Mouse (Mus musculus) right cerebral cortex, postnatal 14 days (tissue): ENCODE data around the gene Sez6l2.

Experiments
- DNase-seq: peaks from one replicate; pipeline ENCODE4 v3.0.0; 2022

The Sez6l2 gene

DNA sequence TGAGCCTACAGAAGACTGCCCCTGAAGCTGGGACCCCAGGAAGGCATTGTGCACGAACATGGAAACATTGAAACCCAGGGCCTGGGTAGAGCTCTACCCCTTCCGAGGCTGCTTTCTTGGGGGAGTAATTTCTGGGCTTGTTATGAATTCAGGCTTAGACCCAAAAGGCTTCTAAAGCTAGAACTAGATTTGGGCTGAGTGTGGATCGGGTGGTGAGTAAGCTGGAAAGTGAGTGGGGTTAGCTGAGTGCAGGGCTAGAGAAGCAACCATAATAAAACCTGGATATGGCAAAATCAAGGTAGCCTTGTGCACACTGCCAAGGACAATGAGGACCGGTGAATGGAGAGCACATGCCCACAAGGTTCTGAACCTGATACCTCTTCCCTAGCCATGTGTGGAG, 11.6 kb downstream of the Sez6l2 start:
- DNase-seq, result no peak

DNA sequence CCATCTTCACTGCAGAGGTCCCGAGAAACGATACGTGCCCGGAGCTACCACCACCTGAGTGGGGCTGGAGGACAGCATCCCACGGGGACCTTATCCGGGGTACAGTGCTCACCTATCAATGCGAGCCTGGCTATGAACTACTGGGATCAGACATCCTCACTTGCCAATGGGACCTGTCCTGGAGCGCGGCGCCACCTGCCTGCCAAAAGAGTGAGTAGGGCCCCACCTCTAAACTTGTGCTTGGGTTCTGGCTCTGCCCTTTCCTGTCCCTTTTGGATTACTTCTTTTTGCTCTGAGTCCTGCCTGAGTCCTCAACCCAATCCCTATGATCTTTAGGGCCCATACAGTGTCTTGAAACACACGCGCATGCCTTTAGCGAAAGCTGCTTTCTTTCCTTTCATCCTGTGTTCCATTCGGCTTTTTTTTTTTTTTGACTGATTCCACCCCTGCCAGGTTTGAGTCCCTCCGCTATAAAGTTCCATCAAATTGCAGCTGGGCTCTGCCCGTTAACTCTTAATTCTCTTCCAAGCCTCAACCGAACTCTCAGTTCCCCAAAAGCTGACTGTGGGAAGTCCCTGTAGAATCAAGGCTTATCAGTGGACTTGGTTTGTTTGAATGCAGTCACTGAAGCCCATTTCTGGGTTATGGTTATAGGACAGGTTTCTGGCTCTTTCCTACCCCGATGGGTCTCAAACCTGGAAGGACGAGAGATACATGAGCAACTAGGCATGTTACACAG, 13.4 kb downstream of the Sez6l2 start:
- no peak for DNase-seq

GRCm38 (mm10) chr7:126965568-126965967, 15.2 kb downstream of the Sez6l2 start:
- no peak for DNase-seq

- DNase-seq, result no peak
Observed at GRCm38 (mm10) chr7:126967361-126967760, 17.0 kb downstream of the Sez6l2 start.

DNA sequence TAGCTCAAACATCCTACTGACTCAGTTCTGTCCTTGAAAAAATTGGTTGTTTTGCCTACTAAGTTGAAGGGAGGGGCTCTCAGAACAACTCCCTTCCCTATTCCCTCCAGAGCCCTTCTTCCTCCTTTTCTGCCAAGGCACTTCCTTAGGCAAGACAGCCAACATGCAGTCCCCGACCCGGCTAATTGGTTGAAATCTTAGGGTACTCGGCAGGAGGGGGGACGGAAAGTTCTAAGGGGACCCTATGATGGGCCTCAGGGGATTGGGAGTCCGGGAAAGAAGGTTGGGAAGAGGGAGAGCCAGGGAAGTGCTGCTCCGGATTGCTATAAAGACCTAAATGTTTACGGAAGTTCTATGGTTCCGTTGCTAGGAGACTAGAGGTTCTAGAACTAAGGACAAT, 25.1 kb downstream of the Sez6l2 start:
- no peak for DNase-seq

DNA sequence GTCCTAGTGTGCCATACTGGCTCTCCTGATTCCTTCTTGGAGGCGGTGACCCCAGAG, 25.4 kb downstream of the Sez6l2 start, which contains the start of gene Cdipt:
TSS of gene Cdipt (plus strand) at position 22 of the 57 bp plus-strand sequence.
- no peak for DNase-seq

DNA sequence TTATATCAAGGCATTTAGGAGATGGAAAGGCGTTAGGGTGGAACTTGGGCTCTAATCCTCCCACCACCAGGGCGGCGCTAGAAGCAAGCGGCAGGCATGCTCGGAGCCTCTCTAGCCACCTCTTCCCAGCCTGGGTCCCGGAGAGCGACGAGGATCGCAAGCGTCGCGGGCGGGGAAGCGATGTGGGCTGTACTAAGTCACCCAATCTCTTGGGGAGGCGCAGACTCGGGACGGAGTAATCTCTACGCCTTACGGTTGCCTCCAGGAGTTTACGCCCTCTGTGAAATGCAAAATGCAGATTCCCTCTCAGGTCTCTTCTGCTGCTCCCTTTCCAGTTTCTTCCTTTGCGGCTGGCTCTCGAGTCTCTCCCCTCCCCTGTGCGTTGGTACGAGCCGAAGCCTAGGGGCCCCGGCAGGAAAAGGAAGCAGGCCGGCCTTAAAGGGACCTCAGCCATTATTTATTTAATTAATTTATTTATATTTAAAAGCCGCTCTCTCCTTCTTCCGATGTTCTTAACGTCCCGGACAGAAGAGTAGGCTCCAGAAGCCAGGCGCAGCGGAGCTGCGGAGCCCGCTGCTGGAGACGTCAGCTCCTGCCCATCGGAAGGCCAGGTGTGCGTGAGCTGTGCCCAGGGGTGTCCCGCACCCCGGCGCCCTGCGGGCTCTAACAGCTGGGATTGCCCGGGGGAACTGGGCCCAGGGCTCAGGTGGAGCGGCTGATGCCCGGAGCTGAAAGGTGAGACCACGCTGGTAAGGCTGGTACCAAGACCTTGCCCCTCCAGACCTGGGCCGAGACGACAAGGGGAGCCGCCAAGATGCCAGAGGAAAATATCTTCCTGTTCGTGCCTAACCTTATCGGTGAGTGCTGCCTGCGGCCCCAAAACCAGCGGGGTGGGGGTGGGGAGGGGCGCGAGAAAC, 25.8 kb downstream of the Sez6l2 start, which contains the start of gene Cdiptos:
TSS of gene Cdiptos (minus strand) at position 149 of the 917 bp plus-strand sequence.
- DNase-seq, result peak; percentile 99

- no peak for DNase-seq
Observed at GRCm38 (mm10) chr7:126976878-126977459, 26.6 kb downstream of the Sez6l2 start.

DNA sequence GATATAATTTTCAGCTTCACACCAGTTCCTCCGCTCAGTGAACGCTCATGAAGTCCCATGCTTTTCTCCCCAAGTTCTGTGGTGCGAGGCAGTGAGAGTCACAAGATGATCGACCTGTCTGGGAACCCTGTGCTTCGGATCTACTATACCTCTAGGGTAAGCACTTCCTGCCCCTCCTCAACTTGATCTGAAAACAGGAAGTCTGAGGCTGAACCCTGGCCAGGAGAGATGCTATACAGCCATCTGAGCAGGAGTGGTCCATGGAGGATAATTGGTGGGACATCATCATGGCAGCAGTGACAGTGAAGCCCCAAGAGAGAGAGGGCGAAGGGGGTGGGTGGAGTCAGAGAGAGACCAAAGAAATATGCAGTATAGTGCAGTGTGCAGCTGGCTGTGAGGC, 28.5 kb downstream of the Sez6l2 start:
- DNase-seq, result no peak

DNA sequence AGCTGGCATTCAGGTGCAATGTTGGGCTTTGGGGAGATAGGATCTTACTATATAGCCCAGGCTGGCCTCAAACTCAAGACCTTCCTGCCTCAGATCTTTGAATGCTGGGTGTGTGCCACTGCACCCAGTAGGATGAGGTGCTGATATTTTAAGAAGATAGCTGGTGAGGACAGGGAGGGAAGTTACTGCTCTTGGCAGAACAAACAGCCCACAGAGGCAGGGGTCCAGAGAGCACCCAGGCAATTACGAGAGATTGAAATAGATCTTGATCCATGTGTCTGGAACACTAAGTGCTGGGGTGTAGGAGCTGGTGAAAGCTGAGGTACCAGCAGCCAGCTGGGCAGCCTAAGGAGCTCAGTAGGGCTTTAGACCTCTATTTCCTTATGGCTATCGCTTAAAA, 31.2 kb downstream of the Sez6l2 start:
- no peak for DNase-seq

- no peak for DNase-seq
Observed at GRCm38 (mm10) chr7:126982054-126982453, 31.7 kb downstream of the Sez6l2 start.

GRCm38 (mm10) chr7:126983113-126983512, 32.8 kb downstream of the Sez6l2 start:
- no peak for DNase-seq

DNA sequence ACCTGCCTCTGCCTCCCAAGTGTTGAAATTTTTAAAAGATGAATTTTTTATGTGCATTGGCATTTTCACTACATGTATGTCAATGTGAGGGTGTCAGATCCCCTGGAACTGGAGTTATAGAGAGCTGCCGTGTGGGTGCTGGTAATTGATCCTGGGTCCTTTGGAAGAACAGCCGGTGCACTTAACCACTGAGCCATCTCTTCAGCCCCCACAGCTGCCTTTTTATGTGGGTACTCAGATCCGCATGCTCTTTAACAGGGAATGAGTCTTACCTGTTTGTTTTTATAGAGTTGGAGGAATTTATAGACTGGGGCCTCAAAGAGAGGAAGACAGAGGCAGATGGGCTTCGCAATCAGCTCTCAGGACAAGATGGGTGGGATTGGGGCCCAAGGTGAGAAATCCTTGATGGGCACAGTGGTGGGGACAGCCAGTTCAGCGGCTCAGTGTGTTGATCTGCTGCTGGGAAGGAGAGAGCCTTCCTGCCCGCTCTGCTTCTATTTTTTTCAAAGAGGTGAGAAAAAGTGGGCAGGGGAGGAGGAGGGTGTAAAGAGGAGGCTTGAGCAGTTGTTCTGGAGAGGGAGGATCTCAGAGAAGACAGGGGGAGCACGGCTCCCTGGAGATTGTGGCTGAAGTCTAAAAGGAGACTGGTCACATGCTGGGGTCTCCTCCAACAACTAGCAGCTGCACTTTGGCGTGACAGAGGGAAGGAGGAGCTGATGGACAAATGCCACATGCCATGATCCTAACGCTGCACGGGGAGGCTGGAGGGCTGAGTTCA, 34.5 kb downstream of the Sez6l2 start:
- DNase-seq, result no peak

DNA sequence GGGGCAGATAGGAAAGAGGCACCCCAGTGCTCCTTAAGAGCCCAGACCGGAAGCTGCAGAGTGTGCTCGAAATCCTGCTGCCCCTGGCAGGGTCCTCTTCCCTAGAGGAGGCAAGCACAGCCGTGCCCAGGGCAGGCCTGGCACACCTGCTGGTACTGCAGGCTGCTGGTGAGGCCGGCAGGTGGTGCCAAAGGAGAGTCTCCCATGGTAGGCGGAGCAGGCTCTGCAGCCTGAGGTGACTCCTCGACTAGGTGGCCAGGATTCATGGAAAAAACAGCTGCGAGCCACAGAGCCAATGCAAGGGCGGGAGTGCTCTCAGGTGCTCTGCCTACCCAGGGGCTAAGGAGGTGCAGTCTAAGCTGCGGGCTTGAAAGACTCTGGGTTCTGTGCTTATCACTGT, 36.0 kb downstream of the Sez6l2 start:
- peak; percentile 59 for DNase-seq

GRCm38 (mm10) chr7:126988816-126989215, 38.5 kb downstream of the Sez6l2 start:
- DNase-seq, result no peak

GRCm38 (mm10) chr7:126996449-126996848, 46.1 kb downstream of the Sez6l2 start:
- DNase-seq, result no peak

DNA sequence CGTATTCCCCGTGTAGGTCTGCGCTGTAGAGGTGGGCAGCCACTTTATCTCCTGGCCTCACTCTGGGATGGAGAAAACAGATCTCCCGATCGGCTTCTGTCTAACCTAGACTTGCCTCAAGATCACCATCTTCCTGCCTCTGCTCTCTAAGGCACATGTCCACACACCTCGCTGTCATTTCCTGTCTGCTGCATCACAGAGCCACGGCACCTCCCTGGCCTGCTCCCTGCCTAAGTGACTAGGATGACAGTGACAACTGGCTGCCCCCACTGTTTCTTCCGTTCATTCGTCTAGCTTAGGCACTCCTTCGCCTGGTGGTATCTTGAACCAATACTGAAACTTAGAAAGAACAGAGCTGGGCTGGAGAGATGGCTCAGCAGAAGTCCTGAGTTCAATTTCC, 49.2 kb downstream of the Sez6l2 start:
- DNase-seq, result no peak

GRCm38 (mm10) chr7:127003620-127004019, 53.3 kb downstream of the Sez6l2 start:
- no peak for DNase-seq

- no peak for DNase-seq
Observed at GRCm38 (mm10) chr7:127004122-127004875, 53.9 kb downstream of the Sez6l2 start.

DNA sequence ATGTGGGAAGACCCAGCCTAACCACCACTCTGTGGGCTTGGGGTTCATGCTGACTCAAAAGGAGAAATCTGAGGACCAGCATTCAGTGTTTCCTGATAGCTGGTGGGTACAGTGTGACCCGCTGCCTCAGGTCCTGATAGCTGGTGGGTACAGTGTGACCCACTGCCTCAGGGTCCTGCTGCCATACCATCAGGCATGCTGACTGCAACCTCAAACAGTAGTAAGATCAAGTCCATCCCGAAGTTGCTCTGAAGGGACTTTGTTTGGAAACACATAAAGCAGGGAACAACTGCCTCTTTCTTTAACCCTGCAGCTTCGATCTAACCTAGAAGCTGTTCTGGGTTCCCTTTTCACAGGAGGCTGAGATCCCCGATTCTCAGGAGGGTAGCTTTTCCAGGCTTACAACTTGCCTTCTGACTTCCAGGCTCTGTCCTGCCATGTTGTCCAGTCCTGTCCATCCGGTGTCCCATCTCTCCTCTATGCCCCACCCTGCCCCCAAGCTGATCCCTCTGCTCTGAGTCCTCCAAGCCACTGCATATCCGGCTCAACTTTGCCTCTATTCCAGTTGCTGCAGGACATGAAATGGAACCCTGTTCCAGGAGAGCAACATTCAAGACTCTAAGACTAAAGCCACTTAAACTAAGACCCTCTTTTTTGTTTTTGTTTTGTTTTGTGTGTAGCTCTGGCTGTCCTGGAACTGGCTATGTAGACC, 57.1 kb downstream of the Sez6l2 start:
- no peak for DNase-seq

DNA sequence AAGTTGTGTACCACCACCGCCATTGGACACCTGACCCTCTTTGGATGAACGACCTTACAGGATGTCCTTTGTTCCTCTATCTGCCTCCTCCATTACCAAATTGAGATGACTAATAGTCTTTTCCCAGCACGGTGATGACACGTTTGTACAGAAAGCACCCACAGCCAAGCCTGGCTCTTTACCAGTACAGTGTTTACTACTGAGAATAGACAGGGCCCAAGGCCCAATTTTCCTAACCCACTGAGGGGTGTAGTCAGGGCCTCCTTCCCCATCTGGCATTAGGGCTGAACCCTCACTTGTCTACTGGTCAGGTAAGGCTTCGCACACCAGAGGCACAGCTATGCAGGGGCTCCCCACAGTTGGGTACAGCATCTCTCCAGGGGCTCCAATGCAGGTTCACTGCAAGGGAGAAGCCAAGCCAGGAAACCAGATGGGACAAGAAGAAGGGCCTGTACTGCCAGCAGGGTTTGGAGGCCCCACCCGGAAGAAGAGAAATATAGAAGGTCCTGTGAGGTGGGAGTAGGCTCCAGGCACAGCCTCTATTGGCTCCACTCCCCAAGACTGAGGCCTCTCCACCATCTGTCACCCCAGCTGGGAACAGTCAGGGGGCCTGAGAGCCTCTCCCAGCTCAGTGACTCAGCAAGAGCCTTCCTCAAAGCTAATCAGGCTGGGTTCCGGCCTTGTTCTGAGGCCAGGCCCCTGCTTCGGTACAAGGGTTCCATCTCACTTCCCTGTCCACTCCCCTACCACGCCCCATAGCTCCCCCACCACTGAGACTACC, 58.1 kb downstream of the Sez6l2 start:
- no peak for DNase-seq
